Mouse (Mus musculus): ENCODE data around the gene Gm12184. TPM values are rescaled to one million over a fixed set of nuclear protein-coding genes. Genes with fewer than 3 reads are reported as not detected.
A peak's percentile ranks its signal among the peaks of the same experiment; 100 is the strongest.
"Not testable (repeated sequence)": the region's sequence is repeated elsewhere in the genome, so short reads cannot be mapped to it uniquely, and the experiment has no call there.

Gm12184 gene
- polyA plus RNA-seq, 1 experiment from 2014 or later, result 4.6 TPM

DNA sequence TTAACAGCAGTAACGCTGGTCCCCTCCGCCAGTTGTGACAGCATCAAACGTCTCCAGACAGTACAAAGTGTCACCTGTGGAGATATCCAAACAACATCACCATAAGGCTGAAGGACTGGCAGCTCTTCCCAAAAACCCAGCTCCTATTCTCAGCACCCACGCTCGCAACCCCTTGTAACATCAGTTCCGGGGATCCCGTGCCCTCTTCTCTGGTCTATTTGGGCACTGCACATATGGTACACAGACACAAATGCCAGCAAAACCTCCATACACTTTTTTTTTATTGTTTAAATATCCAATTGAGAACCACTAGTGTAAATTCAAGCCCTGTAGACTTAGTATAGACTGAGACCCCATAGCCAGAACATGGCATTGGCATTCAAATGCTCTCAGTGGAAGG, 31.2 kb downstream of the Gm12184 start:
- H3K27me3 ChIP-seq (replicated peaks; ENCODE audit: control insufficient read depth, insufficient read depth, low read length), result no peaks in the 10 kb centered on the region
- DNase-seq (ENCODE audit: low spot score) (no peak), ATAC-seq (ENCODE audit: low read depth) (no peak)
- no peak overlapping the region for H3K27ac ChIP-seq (replicated peaks; ENCODE audit: low read depth, low read length)
- H3K4me3 ChIP-seq (ENCODE audit: low read depth, low read length), result no peak overlapping the region
- no peak overlapping the region for H3K9ac ChIP-seq (ENCODE audit: low read depth, low read length)
- H3K9me3 ChIP-seq (ENCODE audit: control insufficient read depth, low read length), result no peaks in the 10 kb centered on the region
- no peaks in the 10 kb centered on the region for H3K36me3 ChIP-seq (ENCODE audit: control insufficient read depth, insufficient read depth, low read length)
- WGBS, result 90% methylated on average over 7 of the region's 7 CpGs
- no peak overlapping the region for H3K4me2 ChIP-seq (ENCODE audit: low read depth, low read length)
- H3K4me1 ChIP-seq (ENCODE audit: control insufficient read depth, insufficient read depth, low read length), result peaks cover 11% of the 10 kb centered on the region; the same call in 1 of the 2 replicates

- H3K9ac ChIP-seq (ENCODE audit: low read depth, low read length), result no peak overlapping the region
- H3K4me2 ChIP-seq (ENCODE audit: low read depth, low read length), result no peak overlapping the region
- peaks cover 2% of the 10 kb centered on the region; the same call in 1 of the 2 replicates for H3K4me1 ChIP-seq (ENCODE audit: control insufficient read depth, insufficient read depth, low read length)
- no peaks in the 10 kb centered on the region for H3K9me3 ChIP-seq (ENCODE audit: control insufficient read depth, low read length)
- no peaks in the 10 kb centered on the region for H3K27me3 ChIP-seq (replicated peaks; ENCODE audit: control insufficient read depth, insufficient read depth, low read length)
- no peak overlapping the region for H3K4me3 ChIP-seq (ENCODE audit: low read depth, low read length)
- no peak overlapping the region for H3K27ac ChIP-seq (replicated peaks; ENCODE audit: low read depth, low read length)
- no peaks in the 10 kb centered on the region for H3K36me3 ChIP-seq (ENCODE audit: control insufficient read depth, insufficient read depth, low read length)
- WGBS, result 97% methylated on average over 3 of the region's 3 CpGs
- DNase-seq (ENCODE audit: low spot score) (no peak), ATAC-seq (ENCODE audit: low read depth) (no peak)
Measured at GRCm38 (mm10) chr11:48793184-48793583, 33.3 kb downstream of the Gm12184 start.

GRCm38 (mm10) chr11:48791894-48792293, 34.6 kb downstream of the Gm12184 start:
- H3K4me2 ChIP-seq (ENCODE audit: low read depth, low read length); H3K27me3 ChIP-seq (replicated peaks; ENCODE audit: control insufficient read depth, insufficient read depth, low read length); H3K9ac ChIP-seq (ENCODE audit: low read depth, low read length); H3K9me3 ChIP-seq (ENCODE audit: control insufficient read depth, low read length); DNase-seq (ENCODE audit: low spot score); H3K36me3 ChIP-seq (ENCODE audit: control insufficient read depth, insufficient read depth, low read length); ATAC-seq (ENCODE audit: low read depth); H3K4me1 ChIP-seq (ENCODE audit: control insufficient read depth, insufficient read depth, low read length); H3K27ac ChIP-seq (replicated peaks; ENCODE audit: low read depth, low read length); H3K4me3 ChIP-seq (ENCODE audit: low read depth, low read length): not testable (repeated sequence)
- WGBS, result 88% methylated on average over 9 of the region's 9 CpGs

DNA sequence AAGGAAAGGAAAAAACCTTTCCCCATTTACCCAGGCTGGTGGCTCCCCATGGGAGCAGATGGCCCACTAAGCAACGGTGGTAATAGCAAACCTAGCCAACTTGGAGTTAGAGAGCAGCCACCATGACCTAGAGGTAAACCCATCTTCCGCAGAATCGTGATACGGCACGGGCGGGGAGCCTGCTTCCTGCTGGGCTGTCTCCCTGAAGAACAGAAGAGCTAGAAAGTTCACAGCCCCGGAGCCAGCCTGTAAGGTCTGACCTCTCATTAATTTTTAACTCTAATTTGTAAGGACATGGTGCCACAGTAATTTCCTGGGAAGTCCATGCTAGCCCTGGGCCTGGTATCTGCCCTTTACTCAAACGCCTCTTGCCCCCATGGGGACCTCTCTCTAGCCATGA, 35.5 kb downstream of the Gm12184 start:
- peaks cover 3% of the 10 kb centered on the region; the same call in 1 of the 2 replicates for H3K4me1 ChIP-seq (ENCODE audit: control insufficient read depth, insufficient read depth, low read length)
- no peak overlapping the region for H3K27ac ChIP-seq (replicated peaks; ENCODE audit: low read depth, low read length)
- no peak overlapping the region for H3K4me2 ChIP-seq (ENCODE audit: low read depth, low read length)
- H3K4me3 ChIP-seq (ENCODE audit: low read depth, low read length), result no peak overlapping the region
- no peaks in the 10 kb centered on the region for H3K9me3 ChIP-seq (ENCODE audit: control insufficient read depth, low read length)
- H3K36me3 ChIP-seq (ENCODE audit: control insufficient read depth, insufficient read depth, low read length), result no peaks in the 10 kb centered on the region
- no peak for DNase-seq (ENCODE audit: low spot score)
- whole genome bisulfite sequencing, result 63% methylated on average over 8 of the region's 8 CpGs
- no peaks in the 10 kb centered on the region for H3K27me3 ChIP-seq (replicated peaks; ENCODE audit: control insufficient read depth, insufficient read depth, low read length)
- no peak overlapping the region for H3K9ac ChIP-seq (ENCODE audit: low read depth, low read length)
- no peak for ATAC-seq (ENCODE audit: low read depth)

DNA sequence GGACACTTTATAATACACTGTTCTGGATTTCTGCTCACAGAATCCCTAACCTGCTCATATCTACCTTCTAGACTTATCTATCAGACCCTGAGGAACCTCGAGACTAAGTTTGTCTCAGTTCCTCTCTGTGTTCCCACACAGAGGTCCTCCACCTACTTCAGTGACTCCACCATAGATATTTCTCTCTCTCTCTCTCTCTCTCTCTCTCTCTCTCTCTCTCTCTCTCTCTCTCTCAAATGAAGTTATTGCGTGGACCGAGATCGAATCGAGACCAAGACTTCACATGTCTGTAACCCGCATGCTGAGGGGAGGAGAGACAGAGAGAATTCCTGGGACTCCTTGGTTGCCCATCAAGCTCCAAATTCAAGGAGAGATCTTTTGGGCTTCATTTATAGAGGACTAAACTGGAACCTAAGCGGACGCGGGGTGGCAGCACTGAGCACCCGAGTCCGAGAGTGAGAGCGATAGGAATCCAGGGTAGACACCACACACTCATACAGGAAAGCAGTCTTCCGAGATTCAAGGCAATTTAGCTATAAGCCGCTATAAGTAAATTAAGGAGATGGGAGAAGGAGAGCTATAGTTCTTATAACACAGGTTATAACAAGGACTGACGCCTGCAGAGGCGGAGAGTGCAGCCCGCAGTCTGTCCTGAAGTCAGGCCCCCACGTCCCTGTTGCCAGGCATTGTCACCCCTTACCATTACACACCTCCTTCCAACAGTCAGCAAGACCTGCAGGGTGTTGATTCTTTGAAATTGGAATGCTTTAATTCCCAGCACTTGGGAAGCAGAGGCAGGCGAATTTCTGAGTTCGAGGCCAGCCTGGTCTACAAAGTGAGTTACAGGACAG, 36.3 kb downstream of the Gm12184 start:
- no peaks in the 10 kb centered on the region for H3K36me3 ChIP-seq (ENCODE audit: control insufficient read depth, insufficient read depth, low read length)
- H3K9me3 ChIP-seq (ENCODE audit: control insufficient read depth, low read length), result no peaks in the 10 kb centered on the region
- H3K4me1 ChIP-seq (ENCODE audit: control insufficient read depth, insufficient read depth, low read length), result peaks cover 3% of the 10 kb centered on the region; the same call in 1 of the 2 replicates
- peak overlapping the region; percentile 50; the same call in 1 of the 2 replicates for H3K9ac ChIP-seq (ENCODE audit: low read depth, low read length)
- no peaks in the 10 kb centered on the region for H3K27me3 ChIP-seq (replicated peaks; ENCODE audit: control insufficient read depth, insufficient read depth, low read length)
- WGBS, result 17% methylated on average over 20 of the region's 20 CpGs
- H3K4me3 ChIP-seq (ENCODE audit: low read depth, low read length), result peak overlapping the region; percentile 14; the same call in 1 of the 2 replicates
- H3K27ac ChIP-seq (replicated peaks; ENCODE audit: low read depth, low read length), result no peak overlapping the region
- ATAC-seq (ENCODE audit: low read depth) (peak; percentile 71), DNase-seq (ENCODE audit: low spot score) (peak; percentile 83)
- peak overlapping the region; percentile 55 for H3K4me2 ChIP-seq (ENCODE audit: low read depth, low read length)

GRCm38 (mm10) chr11:48789215-48789614, 37.2 kb downstream of the Gm12184 start:
- WGBS, result 87% methylated on average over 5 of the region's 5 CpGs
- Histone ChIP-seq H3K27me3 (replicated peaks; ENCODE audit: control insufficient read depth, insufficient read depth, low read length) (no peaks in the 10 kb centered on the region), H3K4me2 (ENCODE audit: low read depth, low read length) (peak overlapping the region; percentile 59; the same call in 1 of the 2 replicates), H3K27ac (replicated peaks; ENCODE audit: low read depth, low read length) (no peak overlapping the region), H3K36me3 (ENCODE audit: control insufficient read depth, insufficient read depth, low read length) (no peaks in the 10 kb centered on the region), H3K9me3 (ENCODE audit: control insufficient read depth, low read length) (no peaks in the 10 kb centered on the region), H3K4me1 (ENCODE audit: control insufficient read depth, insufficient read depth, low read length) (peaks cover 3% of the 10 kb centered on the region; the same call in 1 of the 2 replicates), H3K9ac (ENCODE audit: low read depth, low read length) (0 out of 2 replicates have a peak overlapping the region, but pooled peaks have one; percentile 64), H3K4me3 (ENCODE audit: low read depth, low read length) (no peak overlapping the region)
- ATAC-seq (ENCODE audit: low read depth) (no peak), DNase-seq (ENCODE audit: low spot score) (no peak)

GRCm38 (mm10) chr11:48788311-48789089, 38.0 kb downstream of the Gm12184 start:
- no peaks in the 10 kb centered on the region for H3K9me3 ChIP-seq (ENCODE audit: control insufficient read depth, low read length)
- peak overlapping the region; percentile 42 for H3K4me3 ChIP-seq (ENCODE audit: low read depth, low read length)
- 6% methylated on average over 16 of the region's 16 CpGs for WGBS
- ATAC-seq (ENCODE audit: low read depth), result peak; percentile 60; the same call in 1 of the 2 replicates
- no peaks in the 10 kb centered on the region for H3K27me3 ChIP-seq (replicated peaks; ENCODE audit: control insufficient read depth, insufficient read depth, low read length)
- H3K27ac ChIP-seq (replicated peaks; ENCODE audit: low read depth, low read length), result no peak overlapping the region
- H3K36me3 ChIP-seq (ENCODE audit: control insufficient read depth, insufficient read depth, low read length), result no peaks in the 10 kb centered on the region
- H3K4me1 ChIP-seq (ENCODE audit: control insufficient read depth, insufficient read depth, low read length), result peaks cover 3% of the 10 kb centered on the region; the same call in 1 of the 2 replicates
- DNase-seq (ENCODE audit: low spot score), result peak; percentile 89
- H3K4me2 ChIP-seq (ENCODE audit: low read depth, low read length), result peak overlapping the region; percentile 59
- H3K9ac ChIP-seq (ENCODE audit: low read depth, low read length), result peak overlapping the region; percentile 64

GRCm38 (mm10) chr11:48787455-48788211, 38.8 kb downstream of the Gm12184 start:
- H3K27me3 ChIP-seq (replicated peaks; ENCODE audit: control insufficient read depth, insufficient read depth, low read length), result no peaks in the 10 kb centered on the region
- peak overlapping the region; percentile 59 for H3K4me2 ChIP-seq (ENCODE audit: low read depth, low read length)
- H3K9ac ChIP-seq (ENCODE audit: low read depth, low read length), result no peak overlapping the region; the same call in 1 of the 2 replicates
- DNase-seq (ENCODE audit: low spot score) (peak; percentile 72), ATAC-seq (ENCODE audit: low read depth) (0 out of 2 replicates have a peak, but pooled peaks have one; percentile 23)
- H3K4me3 ChIP-seq (ENCODE audit: low read depth, low read length), result peak overlapping the region; percentile 42
- no peaks in the 10 kb centered on the region for H3K36me3 ChIP-seq (ENCODE audit: control insufficient read depth, insufficient read depth, low read length)
- H3K27ac ChIP-seq (replicated peaks; ENCODE audit: low read depth, low read length), result no peak overlapping the region
- H3K4me1 ChIP-seq (ENCODE audit: control insufficient read depth, insufficient read depth, low read length), result peaks cover 3% of the 10 kb centered on the region; the same call in 1 of the 2 replicates
- no peaks in the 10 kb centered on the region for H3K9me3 ChIP-seq (ENCODE audit: control insufficient read depth, low read length)
- WGBS, result 45% methylated on average over 10 of the region's 10 CpGs
